Mouse (Mus musculus) liver, postnatal 0 days (tissue): ENCODE results near the gene Ppm1b.

Source experiments
- CTCF ChIP-seq: sonication (generic); IDR thresholded peaks from 2 replicates; pipeline ENCODE4 v1.5.1; 2016; ENCODE audit warnings: antibody characterized with exemption, low read depth
- EP300 ChIP-seq: IDR thresholded peaks from 2 replicates; pipeline ENCODE4 v1.6.1; 2016; ENCODE audit warnings: antibody characterized with exemption, low read depth, mild to moderate bottlenecking

DNA sequence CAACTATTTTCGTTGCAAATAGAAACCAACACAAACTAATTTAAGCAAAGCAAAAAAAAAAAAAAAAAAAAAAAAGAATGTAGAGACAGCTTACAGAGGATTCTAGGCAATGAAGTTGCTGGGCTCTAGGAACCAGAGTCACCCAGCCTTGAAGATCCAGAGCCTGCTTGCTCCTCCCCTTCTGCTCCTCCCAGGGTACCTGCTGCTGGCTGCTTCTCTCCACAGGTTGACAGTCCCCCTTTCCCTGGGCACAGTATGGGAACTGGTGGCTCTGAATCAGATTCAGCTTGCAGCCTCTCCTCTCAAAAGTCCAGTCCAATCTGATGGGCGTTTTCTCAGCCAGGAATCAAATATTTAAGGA, 13.5 kb upstream of the Ppm1b start:
- TF ChIP-seq EP300 (no peak), CTCF (no peak)
